Mouse (Mus musculus) cerebellum, adult 18-20 months (tissue): Measurements from ENCODE around the gene Rab27a.
"Not testable (repeated sequence)": the region's sequence is repeated elsewhere in the genome, so short reads cannot be mapped to it uniquely, and the experiment has no call there.

ENCODE experiments used
- DNase-seq, 2 experiments: peaks; one replicate each; pipeline ENCODE4 v3.0.0; 2021

Gene Rab27a

DNA sequence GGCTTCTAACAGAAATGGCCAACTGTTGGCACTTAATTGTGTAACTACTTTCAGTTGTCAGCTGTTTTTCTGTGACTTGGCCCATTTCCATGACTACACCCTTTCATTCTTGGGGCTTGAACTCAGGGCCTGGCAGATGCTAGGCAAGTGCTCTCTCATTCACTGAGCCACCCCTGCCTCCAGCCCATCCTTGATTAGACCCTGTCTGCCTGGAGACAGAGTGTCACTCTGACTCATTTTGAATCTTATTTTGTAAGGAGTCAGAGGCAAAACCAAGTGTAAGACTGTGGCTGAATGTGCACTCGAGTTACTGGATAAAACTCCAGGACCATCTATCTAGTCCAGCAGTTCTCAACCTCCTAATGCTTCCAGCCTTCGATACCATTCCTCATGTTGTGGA, 3.3 kb downstream of the Rab27a start:
- DNase-seq: no peak

GRCm38 (mm10) chr9:73048927-73049326, 4.3 kb downstream of the Rab27a start:
- DNase-seq: no peak

- DNase-seq: no peak
Observed at GRCm38 (mm10) chr9:73049833-73050232, 5.2 kb downstream of the Rab27a start.

GRCm38 (mm10) chr9:73050606-73051005, 6.0 kb downstream of the Rab27a start:
- no peak for DNase-seq

DNA sequence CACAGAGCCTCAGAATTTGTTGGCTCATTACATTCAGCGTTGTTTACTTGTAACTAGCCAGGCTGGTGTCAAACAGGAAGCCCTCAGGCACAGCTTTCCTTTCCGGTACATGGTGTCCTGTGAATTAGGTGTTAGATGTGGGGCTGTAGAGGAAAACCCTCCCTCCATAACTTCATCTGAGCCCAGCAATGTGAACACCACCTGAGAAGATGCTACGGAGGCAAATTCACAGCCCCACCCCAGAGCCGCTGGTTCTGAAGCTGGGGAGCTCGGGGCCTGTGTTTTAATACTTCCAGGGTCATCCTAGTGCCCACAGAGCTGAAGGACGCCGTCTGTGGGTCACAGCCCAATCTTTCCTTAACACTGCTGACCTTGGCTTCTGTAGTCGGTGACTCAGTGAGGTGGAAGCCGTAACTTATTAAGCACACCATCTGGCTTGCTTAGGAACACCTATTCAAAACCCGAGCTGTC, 10.8 kb downstream of the Rab27a start:
- DNase-seq: peak; percentile 34 to 42

GRCm38 (mm10) chr9:73059224-73059623, 14.6 kb downstream of the Rab27a start:
- no peak for DNase-seq

DNA sequence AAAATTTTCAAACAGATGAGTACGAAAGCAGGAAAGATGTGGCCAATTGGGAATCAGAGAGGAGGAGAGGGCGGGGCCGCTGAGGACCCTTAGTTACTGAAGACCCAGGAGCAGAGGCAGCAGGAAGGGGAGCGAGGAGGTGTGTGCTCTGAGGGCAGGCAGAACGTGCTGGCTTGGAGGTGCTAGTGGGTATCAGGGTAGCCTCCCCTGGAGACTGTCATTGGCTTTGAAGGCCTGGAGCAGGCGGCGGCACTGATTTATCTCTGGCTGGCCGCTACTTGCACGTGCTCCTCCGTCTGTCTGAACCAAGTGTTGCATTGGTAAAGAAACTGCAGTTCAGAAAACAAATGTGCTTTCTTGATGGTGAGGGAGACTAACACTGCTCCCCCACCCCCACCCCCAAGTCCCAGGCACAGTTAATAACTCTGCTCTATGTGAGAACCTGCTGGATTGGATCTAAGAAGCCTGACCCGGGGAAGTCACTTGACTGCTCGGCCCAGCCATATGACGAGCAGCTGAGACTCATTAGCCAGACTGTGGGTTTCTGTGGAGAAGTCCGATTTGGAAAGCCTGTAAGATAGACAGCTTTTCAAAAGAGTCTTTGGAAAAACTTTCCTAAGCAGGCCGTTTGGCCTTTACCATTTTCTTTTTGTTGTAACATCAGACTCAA, 19.1 kb downstream of the Rab27a start:
- DNase-seq: no peak

DNA sequence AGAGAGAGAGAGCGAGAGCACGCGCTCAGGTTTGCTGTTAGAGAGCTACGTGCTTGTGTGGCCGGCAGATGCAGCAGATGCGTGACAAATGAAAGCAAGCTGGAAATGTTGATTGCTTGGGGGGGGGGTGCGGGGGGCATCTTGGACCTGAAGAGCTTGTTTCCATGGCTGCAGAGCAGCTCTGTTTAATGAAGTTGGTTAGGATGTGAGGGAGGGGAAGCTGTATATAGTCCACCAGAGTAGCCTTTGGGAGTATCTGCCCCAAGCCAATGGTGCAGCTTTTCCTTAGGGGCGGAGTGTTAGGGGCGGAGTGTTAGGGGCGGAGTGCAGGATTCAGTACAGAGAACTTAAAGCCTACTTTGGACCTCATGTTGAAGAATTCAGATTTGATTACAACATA, 22.4 kb downstream of the Rab27a start:
- no peak for DNase-seq

DNA sequence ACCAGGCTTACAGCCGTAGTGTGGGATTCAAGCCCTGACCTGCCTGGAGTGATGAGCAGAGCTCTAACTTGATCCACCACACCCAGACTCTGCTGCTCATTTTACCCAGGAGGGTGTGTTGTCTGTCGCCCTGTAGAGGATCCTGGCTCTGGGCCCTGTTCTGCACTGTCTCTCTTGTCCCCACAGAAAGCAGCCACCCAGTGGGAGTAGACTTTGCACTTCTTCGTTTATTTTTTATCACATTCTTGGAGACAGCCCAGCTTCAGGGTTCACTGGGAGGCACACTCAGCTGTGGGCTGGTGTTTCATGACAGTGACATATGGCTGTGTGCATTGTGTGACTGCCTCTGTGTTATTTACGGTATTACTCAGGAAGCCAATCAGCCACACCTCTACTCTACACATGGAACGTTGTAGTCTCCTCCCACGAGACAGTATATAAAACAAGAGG, 23.6 kb downstream of the Rab27a start:
- DNase-seq: no peak

DNA sequence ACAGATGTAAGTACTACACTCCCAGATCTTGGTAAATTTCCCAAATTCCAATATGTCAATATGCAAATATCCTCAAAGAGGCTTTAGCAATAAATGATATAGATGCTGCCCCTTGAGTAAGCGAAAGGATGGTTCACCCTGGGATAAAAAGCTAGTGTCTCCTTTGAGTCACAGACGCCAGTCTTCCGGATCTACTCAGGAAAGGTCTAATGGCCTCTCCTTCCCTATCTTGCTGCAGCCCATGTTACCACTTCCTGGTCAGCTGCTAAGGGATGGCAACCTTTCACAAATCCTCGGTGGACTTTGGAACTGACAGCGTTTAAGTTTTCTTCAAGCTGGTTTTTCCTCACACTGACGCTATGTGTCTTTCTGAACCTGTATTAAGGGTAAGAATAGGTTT, 24.0 kb downstream of the Rab27a start:
- DNase-seq: no peak

GRCm38 (mm10) chr9:73070971-73071659, 26.5 kb downstream of the Rab27a start:
- DNase-seq: no peak

GRCm38 (mm10) chr9:73072426-73072825, 27.8 kb downstream of the Rab27a start:
- no peak for DNase-seq

GRCm38 (mm10) chr9:73073169-73073568, 28.5 kb downstream of the Rab27a start:
- DNase-seq: no peak

DNA sequence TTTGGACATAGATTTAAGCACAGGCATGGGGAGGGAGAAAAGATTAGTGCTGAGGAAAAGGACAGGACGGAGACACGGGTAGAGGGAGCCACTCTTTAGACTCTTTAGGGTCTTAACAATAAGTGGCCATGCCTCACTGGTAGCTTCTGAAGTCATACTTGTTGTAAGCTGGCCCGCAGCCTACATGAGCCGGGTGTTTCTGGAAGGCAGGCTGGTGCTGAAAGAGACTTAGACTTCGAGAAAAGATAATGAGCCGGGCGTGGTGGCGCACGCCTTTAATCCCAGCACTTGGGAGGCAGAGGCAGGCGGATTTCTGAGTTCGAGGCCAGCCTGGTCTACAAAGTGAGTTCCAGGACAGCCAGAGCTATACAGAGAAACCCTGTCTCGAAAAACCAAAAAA, 34.7 kb downstream of the Rab27a start:
- DNase-seq: not testable (repeated sequence)

DNA sequence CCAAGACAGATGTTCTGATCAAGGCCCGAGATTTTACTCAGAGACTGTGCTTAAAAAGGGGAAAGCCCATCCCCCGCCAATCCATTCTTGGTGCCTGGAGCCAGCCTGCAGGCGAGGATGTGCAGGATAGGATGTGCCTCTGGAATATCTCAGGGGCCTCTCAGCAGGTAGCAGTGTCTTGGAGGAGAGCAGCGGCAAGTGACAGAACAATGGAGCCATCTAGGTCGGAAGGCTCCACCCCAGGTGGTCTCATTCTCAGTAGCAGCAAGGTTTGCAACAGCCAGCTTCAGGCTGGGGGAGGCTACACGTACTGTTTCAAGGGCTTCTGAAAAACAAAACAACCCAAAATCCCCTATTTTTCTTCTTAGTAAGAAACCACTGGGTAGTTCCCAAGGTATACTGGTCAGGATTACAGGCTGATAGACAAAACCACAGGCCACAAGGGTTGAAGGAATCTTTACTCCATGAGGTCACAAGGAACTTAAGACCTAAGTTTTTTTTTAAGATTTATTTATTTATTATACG, 35.2 kb downstream of the Rab27a start:
- no peak for DNase-seq

DNA sequence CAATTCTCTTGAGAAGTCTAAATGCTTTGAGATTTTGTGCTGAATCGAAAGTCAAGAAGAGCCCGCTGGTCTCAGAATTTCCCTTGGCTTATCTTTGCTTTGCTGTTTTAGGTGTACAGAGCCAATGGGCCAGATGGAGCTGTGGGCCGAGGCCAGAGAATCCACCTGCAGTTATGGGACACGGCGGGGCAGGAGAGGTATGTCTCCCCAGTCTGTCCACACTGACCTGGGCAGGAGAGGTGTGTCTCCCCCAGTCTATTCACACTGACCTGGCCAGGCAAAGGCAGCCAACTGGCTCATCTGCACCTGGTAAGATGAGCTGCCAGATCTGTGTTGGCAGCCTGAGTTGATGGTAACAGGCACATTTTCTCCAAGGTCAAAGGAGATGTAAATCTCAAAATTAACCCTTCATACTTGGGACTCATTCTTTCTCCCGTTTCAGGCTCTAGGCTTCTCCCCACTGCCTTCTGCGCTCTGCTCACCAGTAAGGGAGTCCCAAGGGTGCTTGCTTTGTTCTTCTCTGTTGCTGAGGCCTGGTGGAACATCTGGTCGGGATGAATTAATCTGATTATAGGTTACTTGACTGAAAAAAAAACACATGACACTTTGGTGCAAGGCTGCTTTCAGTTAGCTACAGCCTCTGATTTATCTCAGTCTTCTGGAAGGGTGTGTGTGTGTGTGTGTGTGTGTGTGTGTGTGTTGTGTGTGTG, 37.8 kb downstream of the Rab27a start:
- peak; percentile 84 to 91 for DNase-seq

- no peak for DNase-seq
Observed at GRCm38 (mm10) chr9:73083956-73084355, 39.3 kb downstream of the Rab27a start.

GRCm38 (mm10) chr9:73085845-73086244, 41.2 kb downstream of the Rab27a start:
- DNase-seq: no peak

DNA sequence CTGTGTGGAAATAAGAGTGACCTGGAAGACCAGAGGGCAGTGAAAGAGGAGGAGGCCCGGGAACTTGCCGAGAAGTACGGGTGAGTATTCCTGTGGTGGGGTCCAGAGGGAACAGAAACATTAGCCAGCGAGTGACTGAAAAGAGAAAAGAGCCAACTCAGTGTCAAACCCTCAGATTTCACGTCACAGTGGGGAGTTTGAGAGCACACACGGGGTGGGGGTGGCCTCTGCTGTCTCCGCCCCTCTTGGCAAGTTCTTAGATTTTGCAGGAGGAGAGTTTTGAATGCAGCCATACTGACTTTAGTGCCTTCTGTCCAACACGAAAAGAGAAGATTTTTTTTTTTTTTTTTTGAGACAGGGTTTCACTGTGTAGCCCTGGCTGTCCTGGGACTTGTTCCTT, 42.5 kb downstream of the Rab27a start:
- no peak for DNase-seq

- no peak for DNase-seq
Observed at GRCm38 (mm10) chr9:73087581-73087980, 42.9 kb downstream of the Rab27a start.

GRCm38 (mm10) chr9:73089222-73089920, 44.7 kb downstream of the Rab27a start:
- DNase-seq: no peak

GRCm38 (mm10) chr9:73090121-73090520, 45.5 kb downstream of the Rab27a start:
- DNase-seq: no peak

DNA sequence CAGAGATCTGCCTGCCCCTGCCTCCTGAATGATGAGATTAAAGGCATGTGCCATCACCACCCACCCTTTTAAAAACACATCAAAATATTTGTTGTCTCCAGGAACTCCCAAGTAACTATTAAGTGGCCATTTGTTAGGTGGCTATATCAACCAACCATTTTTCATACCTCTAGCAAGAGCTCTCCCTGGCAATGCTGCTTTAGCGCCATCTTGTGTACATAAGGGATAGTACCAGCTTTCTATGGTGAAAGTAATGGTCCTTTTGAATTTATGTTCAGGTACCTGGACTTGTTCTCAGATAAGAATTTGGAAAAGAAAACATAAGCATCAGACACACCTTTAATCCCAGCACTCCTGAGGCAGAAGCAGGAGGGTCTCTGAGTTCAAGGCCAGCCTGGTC, 47.1 kb downstream of the Rab27a start:
- peak; percentile 53 to 57 for DNase-seq
